In the genomic region with DNA sequence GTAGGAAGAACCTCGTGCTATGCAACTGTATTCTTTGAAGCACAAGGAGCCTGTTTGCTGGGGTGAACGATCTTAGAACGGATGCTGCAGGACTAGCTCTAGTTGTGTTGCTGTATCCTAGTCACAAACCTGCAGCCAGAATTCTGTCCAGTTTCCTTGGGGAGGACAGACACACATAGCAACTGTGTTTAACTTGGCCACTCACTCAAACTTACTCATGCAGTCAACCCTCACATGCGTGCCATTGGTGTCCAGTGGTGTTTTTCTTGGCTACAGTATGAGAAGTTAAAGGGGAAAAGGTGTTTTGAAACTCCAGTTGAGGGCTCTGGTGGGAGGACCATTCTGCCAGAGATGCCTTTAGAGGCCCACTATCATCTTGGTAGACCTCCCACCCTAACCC, we compare ENCODE assay signal across 19 mouse cellular contexts.
A peak's percentile ranks its signal among the peaks of the same experiment; 100 is the strongest.
DNase-seq lines count a peak whose midpoint lies in the region; ATAC-seq and TF ChIP-seq lines count a peak whose summit lies in the region.
"Had no signal": no experiment of that assay in that cellular context is flagged by ENCODE, and none has a peak within 500 bp of the region (broad histone marks: within the 10 kb centered on the region; RNA-seq: fewer than 3 reads in every experiment).

No protein-coding gene starts in this region.

- H3K36me3 ChIP-seq in kidney, embryonic 15.5 days: no peaks in the 10 kb centered on the region
- H3K36me3 ChIP-seq: embryonic facial prominence, embryonic 12.5 days; heart, embryonic 13.5 days; hindbrain, embryonic 13.5 days had no signal

- no peak overlapping the region for H3K9ac ChIP-seq in kidney, embryonic 15.5 days
- H3K9ac ChIP-seq: embryonic facial prominence, embryonic 12.5 days; forebrain, embryonic 13.5 days; forebrain, postnatal 0 days; heart, embryonic 13.5 days; hindbrain, embryonic 13.5 days had no signal

- ATAC-seq in kidney, embryonic 15.5 days (replicated peaks; ENCODE audit: low FRiP score): no peak
- ATAC-seq: activated CD4-positive, CD25-positive, alpha-beta regulatory T cell, adult 4 months; forebrain, embryonic 13.5 days; forebrain, postnatal 0 days; Patski had no signal

- no peaks in the 10 kb centered on the region for H3K27me3 ChIP-seq in kidney, embryonic 15.5 days
- H3K27me3 ChIP-seq: embryonic facial prominence, embryonic 12.5 days; forebrain, embryonic 13.5 days; heart, embryonic 13.5 days; hindbrain, embryonic 13.5 days; Patski had no signal

- H3K9me3 ChIP-seq in kidney, embryonic 15.5 days (replicated peaks): no peaks in the 10 kb centered on the region
- H3K9me3 ChIP-seq: embryonic facial prominence, embryonic 12.5 days; forebrain, embryonic 13.5 days; heart, embryonic 13.5 days; hindbrain, embryonic 13.5 days had no signal

- no peak for TF ChIP-seq CTCF in embryonic fibroblast, embryonic 13.5 days (IDR thresholded peaks at IDR 0.05; ENCODE audit: borderline replicate concordance, insufficient read depth, low read length)

- no peak overlapping the region for H3K4me3 ChIP-seq in kidney, embryonic 15.5 days (replicated peaks)
- H3K4me3 ChIP-seq in embryonic fibroblast, embryonic 13.5 days (ENCODE audit: insufficient read depth, low read length): no peak overlapping the region
- H3K4me3 ChIP-seq: embryonic facial prominence, embryonic 12.5 days; forebrain, embryonic 13.5 days; heart, embryonic 13.5 days; hindbrain, embryonic 13.5 days had no signal

- DNase-seq in kidney, adult 9 months: peak; percentile 10
- DNase-seq in thymus, postnatal 4 days: peak; percentile 42
- no peak for DNase-seq in thymus, postnatal 14 days
- no peak for DNase-seq in right cerebral cortex, adult 18-20 months
- DNase-seq: adrenal gland, postnatal 14 days; cerebellum, adult 11-12 months; cerebellum, adult 9-10 months; cerebellum, postnatal 25 days; forebrain, postnatal 0 days; gastrocnemius, postnatal 14 days; heart, postnatal 10 days had no signal

- peaks cover 6% of the 10 kb centered on the region for H3K4me1 ChIP-seq in kidney, embryonic 15.5 days
- H3K4me1 ChIP-seq in embryonic fibroblast, embryonic 13.5 days (ENCODE audit: control insufficient read depth, insufficient read depth, low read length): peaks cover 23% of the 10 kb centered on the region
- H3K4me1 ChIP-seq: embryonic facial prominence, embryonic 12.5 days; forebrain, embryonic 13.5 days; hindbrain, embryonic 13.5 days had no signal

- 65% methylated on average over 4 of the region's 4 CpGs for WGBS in kidney, embryonic 15.5 days

- no peak overlapping the region for H3K4me2 ChIP-seq in kidney, embryonic 15.5 days
- H3K4me2 ChIP-seq: embryonic facial prominence, embryonic 12.5 days; forebrain, embryonic 13.5 days; heart, embryonic 13.5 days; hindbrain, embryonic 13.5 days had no signal

- no peak for TF ChIP-seq POLR2A in embryonic fibroblast, embryonic 13.5 days (IDR thresholded peaks at IDR 0.05; ENCODE audit: low read depth, low read length)

- H3K27ac ChIP-seq in kidney, embryonic 15.5 days: no peak overlapping the region
- peak overlapping the region; percentile 77 for H3K27ac ChIP-seq in embryonic fibroblast, embryonic 13.5 days (ENCODE audit: insufficient read depth, low read length)
- H3K27ac ChIP-seq: embryonic facial prominence, embryonic 12.5 days; forebrain, embryonic 13.5 days; heart, embryonic 13.5 days; hindbrain, embryonic 13.5 days had no signal

Comparison
In these comparisons a context has a peak if more than half of its experiments do, and no peak if none do; other contexts are left out.
1. DNase-seq: peak in kidney, adult 9 months (single experiment) and thymus, postnatal 4 days (single experiment); none in thymus, postnatal 14 days (single experiment) and right cerebral cortex, adult 18-20 months (single experiment).